Mouse (Mus musculus): ENCODE results near the gene Zzef1.
"Not testable (repeated sequence)": the region's sequence is repeated elsewhere in the genome, so short reads cannot be mapped to it uniquely, and the experiment has no call there.

The Zzef1 gene

GRCm38 (mm10) chr11:72770816-72771215 is 25.2 kb upstream of the Zzef1 start:
- TF ChIP-seq POU5F1 (IDR thresholded peaks at IDR 0.05; ENCODE audit: borderline replicate concordance, low read length) (no peak), NANOG (IDR thresholded peaks at IDR 0.05; ENCODE audit: borderline replicate concordance, low read length) (no peak), CTCF (conservative IDR thresholded peaks at IDR 0.05; ENCODE audit: low read length) (no peak)
- Histone ChIP-seq H3K4me1 (replicated peaks; ENCODE audit: low read depth, low read length) (peaks cover 6% of the 10 kb centered on the region), H3K36me3 (ENCODE audit: insufficient read depth, low read length) (peaks cover 33% of the 10 kb centered on the region), H3K4me3 (replicated peaks; ENCODE audit: low read length) (no peak overlapping the region), H3K27me3 (ENCODE audit: insufficient read depth, low read length) (no peaks in the 10 kb centered on the region), H3K9me3 (ENCODE audit: low read length) (no peaks in the 10 kb centered on the region)

- Histone ChIP-seq H3K36me3 (ENCODE audit: insufficient read depth, low read length) (peaks cover 33% of the 10 kb centered on the region), H3K27me3 (ENCODE audit: insufficient read depth, low read length) (no peaks in the 10 kb centered on the region), H3K4me3 (replicated peaks; ENCODE audit: low read length) (no peak overlapping the region), H3K9me3 (ENCODE audit: low read length) (peaks cover 6% of the 10 kb centered on the region), H3K4me1 (replicated peaks; ENCODE audit: low read depth, low read length) (peaks cover 6% of the 10 kb centered on the region)
- no peak for TF ChIP-seq CTCF (conservative IDR thresholded peaks at IDR 0.05; ENCODE audit: low read length)
Measured at GRCm38 (mm10) chr11:72771461-72771860, 24.6 kb upstream of the Zzef1 start.

GRCm38 (mm10) chr11:72772611-72773010 is 23.4 kb upstream of the Zzef1 start:
- not testable (repeated sequence) for H3K4me1 ChIP-seq (replicated peaks; ENCODE audit: low read depth, low read length); H3K27me3 ChIP-seq (ENCODE audit: insufficient read depth, low read length); H3K9me3 ChIP-seq (ENCODE audit: low read length); H3K4me3 ChIP-seq (replicated peaks; ENCODE audit: low read length)
- peaks cover 26% of the 10 kb centered on the region for H3K36me3 ChIP-seq (ENCODE audit: insufficient read depth, low read length)

GRCm38 (mm10) chr11:72778957-72779356 is 17.1 kb upstream of the Zzef1 start:
- TF ChIP-seq POU5F1 (IDR thresholded peaks at IDR 0.05; ENCODE audit: borderline replicate concordance, low read length) (no peak), CTCF (conservative IDR thresholded peaks at IDR 0.05; ENCODE audit: low read length) (no peak), NANOG (IDR thresholded peaks at IDR 0.05; ENCODE audit: borderline replicate concordance, low read length) (no peak)
- no peaks in the 10 kb centered on the region for H3K27me3 ChIP-seq (ENCODE audit: insufficient read depth, low read length)
- H3K36me3 ChIP-seq (ENCODE audit: insufficient read depth, low read length) = no peaks in the 10 kb centered on the region
- H3K9me3 ChIP-seq (ENCODE audit: low read length) = peaks cover 6% of the 10 kb centered on the region
- H3K4me3 ChIP-seq (replicated peaks; ENCODE audit: low read length) = no peak overlapping the region
- H3K4me1 ChIP-seq (replicated peaks; ENCODE audit: low read depth, low read length) = 0 out of 2 replicates have a peak, but pooled peaks cover under 1% of the 10 kb centered on the region

- no peak overlapping the region for H3K4me3 ChIP-seq (replicated peaks; ENCODE audit: low read length)
- H3K4me1 ChIP-seq (replicated peaks; ENCODE audit: low read depth, low read length) = 0 out of 2 replicates have a peak, but pooled peaks cover 7% of the 10 kb centered on the region
- no peaks in the 10 kb centered on the region for H3K9me3 ChIP-seq (ENCODE audit: low read length)
- no peaks in the 10 kb centered on the region for H3K36me3 ChIP-seq (ENCODE audit: insufficient read depth, low read length)
- no peaks in the 10 kb centered on the region for H3K27me3 ChIP-seq (ENCODE audit: insufficient read depth, low read length)
- TF ChIP-seq POU5F1 (IDR thresholded peaks at IDR 0.05; ENCODE audit: borderline replicate concordance, low read length) = no peak
- no peak for TF ChIP-seq NANOG (IDR thresholded peaks at IDR 0.05; ENCODE audit: borderline replicate concordance, low read length)
- no peak for TF ChIP-seq CTCF (conservative IDR thresholded peaks at IDR 0.05; ENCODE audit: low read length)
Measured at GRCm38 (mm10) chr11:72782103-72782502, 13.9 kb upstream of the Zzef1 start.

GRCm38 (mm10) chr11:72782503-72782902 is 13.5 kb upstream of the Zzef1 start:
- Histone ChIP-seq H3K4me1 (replicated peaks; ENCODE audit: low read depth, low read length) (0 out of 2 replicates have a peak, but pooled peaks cover 7% of the 10 kb centered on the region), H3K4me3 (replicated peaks; ENCODE audit: low read length) (no peak overlapping the region), H3K27me3 (ENCODE audit: insufficient read depth, low read length) (no peaks in the 10 kb centered on the region), H3K9me3 (ENCODE audit: low read length) (no peaks in the 10 kb centered on the region), H3K36me3 (ENCODE audit: insufficient read depth, low read length) (no peaks in the 10 kb centered on the region)
- TF ChIP-seq POU5F1 (IDR thresholded peaks at IDR 0.05; ENCODE audit: borderline replicate concordance, low read length) (no peak), NANOG (IDR thresholded peaks at IDR 0.05; ENCODE audit: borderline replicate concordance, low read length) (no peak), CTCF (conservative IDR thresholded peaks at IDR 0.05; ENCODE audit: low read length) (no peak)

- Histone ChIP-seq H3K27me3 (ENCODE audit: insufficient read depth, low read length) (no peaks in the 10 kb centered on the region), H3K36me3 (ENCODE audit: insufficient read depth, low read length) (no peaks in the 10 kb centered on the region), H3K4me3 (replicated peaks; ENCODE audit: low read length) (no peak overlapping the region), H3K9me3 (ENCODE audit: low read length) (no peaks in the 10 kb centered on the region), H3K4me1 (replicated peaks; ENCODE audit: low read depth, low read length) (peaks cover 16% of the 10 kb centered on the region)
- TF ChIP-seq POU5F1 (IDR thresholded peaks at IDR 0.05; ENCODE audit: borderline replicate concordance, low read length) (no peak), CTCF (conservative IDR thresholded peaks at IDR 0.05; ENCODE audit: low read length) (no peak), NANOG (IDR thresholded peaks at IDR 0.05; ENCODE audit: borderline replicate concordance, low read length) (no peak)
Measured at GRCm38 (mm10) chr11:72792033-72792432, 4.0 kb upstream of the Zzef1 start.

- no peaks in the 10 kb centered on the region for H3K36me3 ChIP-seq (ENCODE audit: insufficient read depth, low read length)
- H3K9me3 ChIP-seq (ENCODE audit: low read length) = no peaks in the 10 kb centered on the region
- no peaks in the 10 kb centered on the region for H3K27me3 ChIP-seq (ENCODE audit: insufficient read depth, low read length)
- peak overlapping the region; percentile 100 for H3K4me3 ChIP-seq (replicated peaks; ENCODE audit: low read length)
- peaks cover 17% of the 10 kb centered on the region for H3K4me1 ChIP-seq (replicated peaks; ENCODE audit: low read depth, low read length)
- TF ChIP-seq POU5F1 (IDR thresholded peaks at IDR 0.05; ENCODE audit: borderline replicate concordance, low read length) (no peak), NANOG (IDR thresholded peaks at IDR 0.05; ENCODE audit: borderline replicate concordance, low read length) (no peak), CTCF (conservative IDR thresholded peaks at IDR 0.05; ENCODE audit: low read length) (no peak)
Measured at GRCm38 (mm10) chr11:72795149-72795454, 924 bp upstream of the Zzef1 start.

- no peak for TF ChIP-seq POU5F1 (IDR thresholded peaks at IDR 0.05; ENCODE audit: borderline replicate concordance, low read length)
- TF ChIP-seq CTCF (conservative IDR thresholded peaks at IDR 0.05; ENCODE audit: low read length) = no peak
- no peak for TF ChIP-seq NANOG (IDR thresholded peaks at IDR 0.05; ENCODE audit: borderline replicate concordance, low read length)
- Histone ChIP-seq H3K27me3 (ENCODE audit: insufficient read depth, low read length) (no peaks in the 10 kb centered on the region), H3K4me1 (replicated peaks; ENCODE audit: low read depth, low read length) (peaks cover 17% of the 10 kb centered on the region), H3K36me3 (ENCODE audit: insufficient read depth, low read length) (no peaks in the 10 kb centered on the region), H3K9me3 (ENCODE audit: low read length) (no peaks in the 10 kb centered on the region), H3K4me3 (replicated peaks; ENCODE audit: low read length) (peak overlapping the region; percentile 100)
Measured at GRCm38 (mm10) chr11:72796296-72796687, 266 bp downstream of the Zzef1 start.

Measured in E14TG2a.4 (cell line).